Mouse (Mus musculus) erythroid progenitor cell, adult 5-6 weeks (primary cell): ENCODE results near the gene Rapgef4. TPM values are rescaled to one million over a fixed set of nuclear protein-coding genes. Genes with fewer than 3 reads are reported as not detected.

Experiments used
- ATAC-seq: replicated peaks from 2 replicates; pipeline ENCODE4 v1.8.0; 2016; ENCODE audit warnings: moderate number of reproducible peaks, mild to moderate bottlenecking, moderate TSS enrichment, inconsistent platforms; ENCODE audit not compliant: poor library complexity, low FRiP score, severe bottlenecking
- total RNA-seq, 2 experiments: library from RNA; stranded (forward) in 1 of 2; stranded (reverse) in 1 of 2; fragments of 150-400 nt in 1 of 2; fragments of 186-747, 209-891 nt in 1 of 2; gene quantifications; 2 replicates each; pipeline versions ENCODE4 v1.2.3 to v1.2.4; 2015 to 2017; ENCODE audit warnings: low replicate concordance in 2 of 2

Gene Rapgef4
- total RNA-seq (2015; ENCODE audit: low replicate concordance), result 0.42 TPM in 1 of 2 replicates, not detected in the other
- total RNA-seq (2017; ENCODE audit: low replicate concordance), result not detected in 2 replicates

DNA sequence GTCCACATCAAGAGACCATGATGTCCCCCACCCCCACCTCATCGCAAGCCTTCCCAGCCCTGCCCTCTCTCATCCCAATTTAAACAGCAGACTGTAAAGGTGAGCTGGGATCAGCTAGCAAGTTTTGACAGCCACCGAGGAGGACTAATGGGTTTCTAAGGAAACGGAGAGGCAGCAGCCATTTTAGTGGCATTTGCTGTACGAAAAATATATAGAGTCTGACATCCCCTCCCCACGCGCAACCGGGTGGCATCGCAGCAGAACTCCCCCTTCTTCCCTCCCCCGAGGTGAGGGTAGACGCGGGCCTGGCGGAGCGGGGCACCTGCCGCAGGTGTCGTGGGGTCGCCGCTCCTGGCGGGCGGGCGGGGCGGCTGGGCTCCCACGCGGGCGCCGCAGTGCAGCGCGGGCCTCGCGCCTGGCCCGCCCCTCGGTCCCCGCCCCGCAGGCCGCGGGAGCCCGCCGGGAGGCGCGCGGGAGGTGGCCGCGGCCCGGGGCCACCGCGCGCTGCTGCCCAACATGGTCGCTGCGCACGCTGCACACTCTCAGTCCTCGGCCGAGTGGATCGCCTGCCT lies at the start of gene Rapgef4:
Rapgef4 (plus strand) TSS at position 470 of the 572 bp plus-strand sequence.
- ATAC-seq, result no peak

- ATAC-seq, result no peak
These were observed 47.0 kb upstream of the Rapgef4 start for GRCm38 (mm10) chr2:71934046-71934445.

DNA sequence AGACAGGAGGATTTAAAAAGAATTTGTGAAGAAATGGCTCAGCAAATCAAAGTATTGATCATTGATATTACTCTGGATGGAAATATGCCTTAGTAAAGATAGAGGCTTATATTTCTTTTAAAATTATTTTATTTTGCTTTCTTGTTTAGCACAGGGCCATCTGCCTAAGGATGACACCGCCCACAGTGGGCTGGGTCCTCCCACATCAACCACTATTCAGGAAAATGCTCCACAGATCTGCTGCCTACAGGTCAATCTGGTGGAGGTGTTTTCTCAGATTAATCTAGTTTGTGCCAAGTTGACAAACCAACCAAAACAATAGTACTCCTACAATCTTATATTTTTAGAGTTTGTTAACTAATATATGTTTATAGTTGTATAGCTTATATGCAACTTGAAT lies 44.3 kb upstream of the Rapgef4 start:
- ATAC-seq, result no peak

GRCm38 (mm10) chr2:71937649-71938308 lies 43.3 kb upstream of the Rapgef4 start:
- no peak for ATAC-seq

DNA sequence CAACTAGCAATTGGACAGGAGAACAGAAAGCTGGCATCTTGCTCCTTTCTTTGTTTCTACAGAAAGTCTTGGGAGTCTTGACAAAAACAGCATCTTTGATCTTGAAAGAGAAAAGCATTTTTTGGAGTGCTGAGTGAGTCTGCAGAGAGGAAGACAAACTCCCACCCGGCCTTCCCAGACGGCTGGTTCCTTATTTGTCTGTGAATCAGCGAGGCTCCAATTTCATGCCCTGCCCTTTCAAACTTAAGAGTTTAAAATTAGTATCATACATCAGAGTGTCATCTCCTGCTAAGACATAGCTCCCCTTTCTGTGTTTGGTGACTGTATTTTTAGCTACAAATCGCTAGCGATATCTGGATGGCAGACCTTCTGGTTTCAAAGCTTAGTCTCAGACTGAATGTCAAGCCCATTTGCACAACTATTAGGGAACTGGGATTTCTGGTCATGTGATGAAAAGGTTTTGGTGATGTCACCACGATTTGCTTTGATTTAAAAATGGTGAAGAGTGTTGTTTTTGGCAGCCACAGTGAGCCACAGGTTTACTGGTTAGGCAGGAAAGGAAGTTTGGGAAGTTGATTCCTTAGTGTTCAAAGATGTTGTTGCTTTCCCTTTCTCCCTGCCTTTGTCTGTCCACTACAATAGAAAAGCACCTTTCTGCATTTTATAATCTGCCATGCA lies 42.2 kb upstream of the Rapgef4 start:
- ATAC-seq, result no peak

DNA sequence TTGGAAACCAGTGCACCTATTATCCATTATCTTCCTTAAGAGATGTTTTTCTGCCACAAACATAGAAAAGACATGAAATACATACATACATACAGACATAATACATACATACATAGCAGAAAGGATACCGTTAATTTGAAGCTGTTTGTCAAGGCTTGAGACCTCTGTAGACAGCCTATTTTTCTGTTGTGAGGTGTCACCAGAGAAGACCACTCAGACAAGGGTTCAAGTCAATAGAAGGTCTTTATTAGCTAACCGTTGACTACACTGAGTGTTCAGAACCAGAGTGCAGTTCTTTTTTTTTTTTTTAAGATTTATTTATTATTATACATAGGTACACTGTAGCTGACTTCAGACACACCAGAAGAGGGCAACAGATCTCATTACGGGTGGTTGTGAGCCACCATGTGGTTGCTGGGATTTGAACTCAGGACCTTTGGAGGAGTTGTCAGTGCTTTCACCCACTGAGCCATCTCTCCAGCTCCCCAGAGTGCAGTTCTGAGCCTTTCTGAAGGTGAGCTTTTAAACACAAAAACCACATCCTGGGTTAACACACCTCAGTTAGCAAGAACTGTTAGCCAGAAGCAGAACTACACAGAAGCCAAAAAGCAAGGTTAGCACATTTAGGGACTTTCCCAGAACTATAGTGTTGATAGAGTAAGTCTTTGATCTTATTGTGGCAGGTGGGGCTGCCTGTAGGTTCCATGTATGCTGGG lies 39.9 kb upstream of the Rapgef4 start:
- no peak for ATAC-seq

DNA sequence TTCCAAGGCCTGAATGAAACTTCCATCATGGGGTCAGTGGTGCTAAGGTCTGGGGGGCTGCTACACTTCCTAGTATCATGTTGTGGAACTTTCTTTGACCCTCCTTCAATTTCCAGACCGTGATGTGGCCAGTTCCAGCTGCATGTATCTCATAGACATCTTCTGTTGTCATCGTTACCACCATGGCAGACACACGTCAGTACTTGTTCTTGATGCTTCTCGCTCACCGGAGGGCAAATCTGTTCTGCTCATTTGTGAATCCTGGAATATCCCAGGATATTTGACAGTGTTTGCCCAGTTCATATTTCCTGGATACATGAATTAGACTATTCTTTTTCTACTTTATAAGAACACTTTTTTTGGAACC lies 39.3 kb upstream of the Rapgef4 start:
- ATAC-seq, result no peak

DNA sequence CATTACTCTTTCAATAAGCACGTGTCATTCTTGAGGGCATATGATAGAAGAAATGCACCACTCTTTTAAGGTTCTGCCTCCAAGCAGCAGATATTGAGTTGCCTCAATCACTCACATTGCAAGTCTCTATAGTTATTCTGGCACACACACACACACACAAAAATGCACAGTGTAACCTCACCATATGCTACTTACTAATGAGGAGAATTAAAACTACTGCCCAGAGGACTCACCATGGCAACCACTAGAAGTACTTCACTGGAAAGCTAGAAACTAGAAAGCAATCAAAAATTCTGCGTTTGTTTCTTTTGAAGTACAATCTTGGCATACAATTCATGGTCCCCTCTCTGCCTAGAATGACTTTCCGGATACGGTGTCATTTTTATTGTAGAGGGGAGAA lies 29.8 kb upstream of the Rapgef4 start:
- no peak for ATAC-seq

DNA sequence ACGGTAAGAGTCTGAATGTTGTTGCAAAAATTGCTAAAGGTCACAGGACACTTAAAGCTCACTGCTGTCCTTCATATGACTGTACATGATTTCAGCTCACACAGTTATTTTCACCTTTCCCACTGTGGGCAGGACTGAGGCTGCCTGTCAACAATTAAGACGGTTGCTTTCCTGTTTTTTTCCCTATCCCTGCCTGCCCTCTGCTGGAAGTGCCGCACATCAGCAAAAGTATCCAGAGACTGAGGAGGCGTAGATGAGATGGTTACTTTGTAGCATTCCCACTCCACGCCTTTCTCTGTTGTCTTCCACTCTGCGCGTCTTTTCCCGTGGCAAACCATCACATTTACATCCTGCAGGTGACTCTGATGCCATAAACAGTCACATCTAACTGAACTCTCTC lies 25.4 kb upstream of the Rapgef4 start:
- no peak for ATAC-seq

DNA sequence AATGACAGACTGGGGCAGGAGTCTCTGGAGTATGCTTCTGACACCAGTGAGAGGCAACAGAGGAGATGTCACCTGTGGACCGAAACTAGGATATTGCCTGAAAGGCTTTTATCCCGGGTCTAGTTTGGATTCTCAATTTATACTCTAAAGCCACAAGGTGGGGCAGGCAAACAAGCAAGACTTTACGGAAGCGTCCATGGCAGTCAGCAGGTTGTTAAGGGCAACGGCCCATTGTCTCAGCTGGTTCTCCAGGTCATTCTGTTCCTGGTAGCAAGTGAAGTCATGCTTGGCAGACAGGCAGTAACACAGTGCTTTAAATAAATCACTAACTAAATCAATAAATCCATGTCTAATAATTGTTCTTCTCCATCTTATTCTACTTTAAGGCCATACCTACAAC lies 24.6 kb upstream of the Rapgef4 start:
- no peak for ATAC-seq

DNA sequence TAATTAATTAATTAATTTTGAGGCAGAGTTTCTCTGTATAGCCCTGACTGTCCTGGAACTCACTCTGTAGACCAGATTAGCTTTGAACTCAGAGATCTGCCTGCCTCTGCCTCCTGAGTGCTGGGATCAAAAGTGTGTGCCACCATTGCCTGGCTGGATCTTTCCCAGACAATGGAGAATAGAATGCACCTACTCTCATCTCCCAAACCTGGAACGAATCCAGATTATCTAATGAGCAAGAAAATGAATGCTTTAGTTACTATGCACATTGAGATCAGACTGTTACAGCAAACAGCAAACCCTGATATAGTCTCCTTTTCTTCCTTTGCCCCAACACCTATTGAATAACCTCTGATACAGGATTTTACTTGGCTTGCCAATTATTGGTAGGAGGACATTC lies 23.1 kb upstream of the Rapgef4 start:
- ATAC-seq, result no peak

GRCm38 (mm10) chr2:71958393-71958792 lies 22.6 kb upstream of the Rapgef4 start:
- no peak for ATAC-seq

DNA sequence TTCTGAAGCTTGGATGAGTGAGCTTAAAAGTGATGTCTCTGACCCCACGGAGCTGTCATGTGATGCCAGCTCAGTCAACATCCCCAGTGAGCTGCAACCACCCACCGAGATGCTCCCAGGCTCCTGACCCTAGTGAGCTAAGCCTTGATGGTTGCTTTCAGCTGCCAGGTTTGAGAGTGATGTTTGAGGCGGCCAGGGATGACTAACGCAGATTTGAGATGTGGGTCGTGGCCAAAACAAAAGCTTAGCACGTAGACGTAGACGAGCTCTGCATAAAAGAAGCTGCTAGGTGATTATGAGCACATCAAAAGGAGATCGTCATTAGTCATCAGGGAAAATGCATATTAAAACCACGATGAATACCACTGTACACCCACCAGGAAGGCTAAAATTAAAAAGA lies 16.8 kb upstream of the Rapgef4 start:
- ATAC-seq, result no peak

- ATAC-seq, result peak; percentile 68; the same call in 1 of the 2 replicates
These were observed 15.6 kb upstream of the Rapgef4 start for GRCm38 (mm10) chr2:71965476-71965875.

- no peak for ATAC-seq
These were observed 14.3 kb upstream of the Rapgef4 start for GRCm38 (mm10) chr2:71966737-71967136.

DNA sequence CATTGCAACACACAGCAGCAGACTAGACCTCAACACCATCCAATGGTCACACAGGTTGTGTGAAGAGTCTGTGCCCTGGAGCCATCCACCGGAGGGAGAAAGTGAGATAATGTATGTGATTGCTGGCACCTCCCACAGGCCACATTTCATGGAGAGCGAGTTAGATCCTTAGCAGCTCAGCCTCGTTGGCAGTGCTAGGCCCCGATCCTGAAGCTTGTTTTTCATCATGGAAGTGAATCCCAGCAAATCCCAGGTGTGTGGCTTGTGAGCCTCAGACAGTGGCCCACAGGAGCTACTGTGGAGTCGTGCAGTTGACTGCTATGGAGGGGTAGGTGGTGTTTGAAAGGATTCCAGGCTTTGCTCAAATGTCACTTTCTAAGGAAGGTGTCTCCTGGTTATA lies 13.2 kb upstream of the Rapgef4 start:
- ATAC-seq, result no peak

DNA sequence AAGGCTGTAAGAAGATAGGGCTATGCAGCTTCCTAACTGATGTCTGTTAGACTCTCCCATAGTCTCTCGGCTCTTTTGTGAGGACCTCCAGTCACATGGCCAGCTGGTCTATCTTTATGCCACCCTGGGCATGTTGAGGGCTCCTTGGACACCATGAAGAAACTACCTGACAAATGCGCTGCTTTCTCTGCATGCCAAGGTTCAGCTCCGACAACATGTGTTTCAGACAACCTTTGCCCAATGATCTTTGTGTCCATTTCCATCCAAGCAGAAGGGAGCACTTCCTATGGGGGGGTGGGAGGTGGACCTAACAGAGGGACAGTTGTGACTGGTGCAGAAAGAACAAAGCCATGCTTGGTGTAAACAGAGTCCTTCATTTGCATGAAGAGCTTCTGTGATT lies 7.4 kb upstream of the Rapgef4 start:
- no peak for ATAC-seq

DNA sequence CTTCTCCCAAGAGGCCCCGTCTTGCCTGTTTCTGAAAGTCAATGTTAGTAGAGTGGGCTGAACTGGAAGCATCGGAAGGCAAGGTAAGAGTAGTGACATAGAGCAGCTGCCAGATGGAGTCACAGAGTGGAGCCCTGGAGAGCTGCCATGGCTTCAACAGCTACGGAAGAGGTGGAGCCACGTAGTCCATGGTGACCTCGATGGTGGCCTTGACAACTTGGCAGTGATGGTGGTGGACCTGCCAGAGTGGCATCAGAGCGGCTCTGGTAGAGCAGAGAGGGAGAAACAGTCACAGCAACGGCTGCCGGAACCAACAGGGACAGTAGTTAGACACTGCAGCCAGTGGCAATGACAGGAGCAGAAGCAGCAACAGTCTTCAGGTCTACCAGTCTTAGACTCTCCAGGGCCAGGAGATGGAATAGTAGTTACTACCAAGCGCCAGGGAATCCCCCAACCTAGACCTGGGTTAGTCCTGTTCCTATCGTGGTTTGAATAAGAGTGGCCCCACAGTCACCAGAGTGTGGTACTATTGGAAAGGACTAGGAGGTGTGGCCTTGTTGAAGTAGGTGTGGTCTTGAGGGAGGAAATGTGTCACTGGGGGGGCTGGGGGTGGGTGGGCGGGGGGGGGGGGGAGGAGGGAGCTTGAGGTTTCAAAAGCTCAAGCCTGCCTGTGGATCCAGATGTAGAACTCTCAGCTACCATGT lies 6.7 kb upstream of the Rapgef4 start:
- ATAC-seq, result no peak

DNA sequence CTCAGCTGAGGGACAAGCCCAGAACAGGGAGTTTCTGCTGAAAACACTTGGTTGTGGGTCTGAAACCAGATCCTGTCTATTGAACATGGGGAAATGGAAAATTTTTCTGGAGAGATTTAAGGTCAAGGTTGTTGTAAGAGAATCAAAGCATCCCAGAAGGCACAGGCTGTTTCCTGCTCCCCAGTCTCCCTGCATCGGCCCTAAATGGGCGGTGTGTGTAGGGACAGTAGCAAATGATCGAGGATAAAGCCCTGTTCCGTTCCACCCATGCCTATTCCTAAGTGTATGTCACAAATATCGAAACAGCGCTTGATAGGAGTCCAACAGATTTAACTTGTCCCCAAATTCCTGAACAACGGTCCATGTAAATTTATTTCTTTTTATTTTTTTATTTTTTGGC lies 1.1 kb upstream of the Rapgef4 start:
- no peak for ATAC-seq

DNA sequence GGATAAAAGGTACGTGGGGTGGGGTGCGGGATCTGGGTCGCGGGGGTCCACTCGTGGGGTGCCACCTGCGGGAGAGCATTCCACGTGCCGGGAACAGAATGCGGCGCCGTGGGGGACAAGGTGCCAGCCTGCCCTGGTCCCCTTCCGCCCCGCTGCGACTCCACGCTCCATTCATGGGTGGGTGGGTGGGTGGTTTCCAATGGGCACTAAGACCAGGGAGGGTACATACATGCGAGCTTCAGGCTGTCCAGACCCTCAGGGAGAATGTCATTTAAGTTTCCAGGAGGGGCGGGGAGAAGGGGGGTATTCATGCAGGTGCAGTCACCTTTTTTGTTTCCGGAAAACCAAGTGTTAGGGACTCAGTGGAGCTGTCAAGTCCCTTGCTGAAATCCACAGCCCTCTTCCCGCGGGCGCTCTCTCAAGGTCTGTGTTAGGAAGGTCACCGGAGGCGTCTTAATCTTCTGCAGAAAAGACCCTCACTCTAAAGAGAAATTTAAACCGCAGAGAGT lies 357 bp downstream of the Rapgef4 start:
- ATAC-seq, result no peak
